Mouse (Mus musculus): ENCODE data around the gene Il17d. TPM values are rescaled to one million over a fixed set of nuclear protein-coding genes. Genes with fewer than 3 reads are reported as not detected.

Il17d gene
- polyA plus RNA-seq, 1 experiment from 2014 or later, result 7.4 TPM

- Histone ChIP-seq H3K4me3 (no peak overlapping the region), H3K9ac (no peak overlapping the region), H3K4me1 (replicated peaks) (peaks cover 5% of the 10 kb centered on the region), H3K4me2 (no peak overlapping the region), H3K36me3 (peaks cover 3% of the 10 kb centered on the region; the same call in 1 of the 2 replicates), H3K27me3 (no peaks in the 10 kb centered on the region), H3K9me3 (no peaks in the 10 kb centered on the region), H3K27ac (replicated peaks) (no peak overlapping the region)
- 94% methylated on average over 6 of the region's 6 CpGs for WGBS
- ATAC-seq (ENCODE audit: low FRiP score, low read depth), result no peak
These were observed 41.0 kb downstream of the Il17d start for GRCm38 (mm10) chr14:57565626-57566025.

- Histone ChIP-seq H3K4me1 (replicated peaks) (peaks cover 9% of the 10 kb centered on the region), H3K9me3 (no peaks in the 10 kb centered on the region), H3K4me3 (peak within 1 kb of the TSS; percentile 60), H3K27ac (replicated peaks) (peak within 1 kb of the TSS; percentile 79), H3K4me2 (peak within 1 kb of the TSS; percentile 71), H3K27me3 (no peaks in the 10 kb centered on the region), H3K36me3 (peaks cover under 1% of the 10 kb centered on the region; the same call in 1 of the 2 replicates), H3K9ac (peak within 1 kb of the TSS; percentile 70)
- 10% methylated on average over 35 of the region's 35 CpGs for WGBS
- ATAC-seq (ENCODE audit: low FRiP score, low read depth), result peak; percentile 100
These were observed 46.9 kb downstream of the Il17d start, which contains the start of gene Eef1akmt1 for GRCm38 (mm10) chr14:57571155-57572133. TSS of gene Eef1akmt1 (minus strand) at chr14:57571612.

GRCm38 (mm10) chr14:57574792-57575587 is 50.4 kb downstream of the Il17d start:
- Histone ChIP-seq H3K4me2 (no peak overlapping the region), H3K9ac (no peak overlapping the region), H3K9me3 (no peaks in the 10 kb centered on the region), H3K4me3 (no peak overlapping the region), H3K36me3 (peaks cover 7% of the 10 kb centered on the region), H3K27me3 (no peaks in the 10 kb centered on the region), H3K27ac (replicated peaks) (no peak overlapping the region), H3K4me1 (replicated peaks) (peaks cover 7% of the 10 kb centered on the region)
- WGBS, result 81% methylated on average over 6 of the region's 6 CpGs
- ATAC-seq (ENCODE audit: low FRiP score, low read depth), result no peak

GRCm38 (mm10) chr14:57576364-57577060 is 51.9 kb downstream of the Il17d start:
- Histone ChIP-seq H3K9me3 (no peaks in the 10 kb centered on the region), H3K27ac (replicated peaks) (no peak overlapping the region), H3K4me1 (replicated peaks) (no peaks in the 10 kb centered on the region), H3K4me3 (no peak overlapping the region), H3K36me3 (peaks cover 8% of the 10 kb centered on the region), H3K4me2 (no peak overlapping the region), H3K27me3 (no peaks in the 10 kb centered on the region), H3K9ac (no peak overlapping the region)
- 94% methylated on average over 2 of the region's 2 CpGs for WGBS
- ATAC-seq (ENCODE audit: low FRiP score, low read depth), result no peak

GRCm38 (mm10) chr14:57591830-57592229 is 67.3 kb downstream of the Il17d start:
- H3K4me1 ChIP-seq (replicated peaks), result no peaks in the 10 kb centered on the region
- no peaks in the 10 kb centered on the region for H3K9me3 ChIP-seq
- no peaks in the 10 kb centered on the region for H3K27me3 ChIP-seq
- peaks cover 56% of the 10 kb centered on the region for H3K36me3 ChIP-seq
- no peak overlapping the region for H3K9ac ChIP-seq
- no peak overlapping the region for H3K27ac ChIP-seq (replicated peaks)
- 94% methylated on average over 3 of the region's 3 CpGs for WGBS
- no peak for ATAC-seq (ENCODE audit: low FRiP score, low read depth)
- no peak overlapping the region for H3K4me2 ChIP-seq
- no peak overlapping the region for H3K4me3 ChIP-seq

Other genes starting within 250 kb of the Il17d start
- 11.8 and 12.8 TPM in 2 replicates for gene Cryl1, start 126.2 kb upstream of the Il17d start, polyA plus RNA-seq (2015; fragmentation: Nextera tagmentation; extraction: Ambion mirVana)
- gene Ift88, start 100.7 kb upstream of the Il17d start, polyA plus RNA-seq (2015; fragmentation: Nextera tagmentation; extraction: Ambion mirVana), result 17.0 and 18.8 TPM in 2 replicates
- gene Eef1akmt1, start 46.8 kb downstream of the Il17d start, polyA plus RNA-seq (2015; fragmentation: Nextera tagmentation; extraction: Ambion mirVana), result 89.6 and 94.9 TPM in 2 replicates
- gene Xpo4, start 140.7 kb downstream of the Il17d start, polyA plus RNA-seq (2015; fragmentation: Nextera tagmentation; extraction: Ambion mirVana), result 11.6 and 12.3 TPM in 2 replicates
- gene Gm49361, start 221.3 kb downstream of the Il17d start, polyA plus RNA-seq (2015; fragmentation: Nextera tagmentation; extraction: Ambion mirVana), result not detected in 2 replicates
- gene Lats2, start 233.6 kb downstream of the Il17d start, polyA plus RNA-seq (2015; fragmentation: Nextera tagmentation; extraction: Ambion mirVana), result 8.1 and 8.2 TPM in 2 replicates

All from hindbrain, embryonic 15.5 days (tissue).